Mouse (Mus musculus) kidney, adult 9 months (tissue): ENCODE measurements at regions not wholly inside any gene's neighbourhood (a gene's known extent, or its start where the extent isn't known, plus 50 kb on each side); places are given as distances from the start of the nearest gene placed in this dataset.

Experiments used
- DNase-seq: peaks from one replicate; pipeline ENCODE4 v3.0.0; 2022

DNA sequence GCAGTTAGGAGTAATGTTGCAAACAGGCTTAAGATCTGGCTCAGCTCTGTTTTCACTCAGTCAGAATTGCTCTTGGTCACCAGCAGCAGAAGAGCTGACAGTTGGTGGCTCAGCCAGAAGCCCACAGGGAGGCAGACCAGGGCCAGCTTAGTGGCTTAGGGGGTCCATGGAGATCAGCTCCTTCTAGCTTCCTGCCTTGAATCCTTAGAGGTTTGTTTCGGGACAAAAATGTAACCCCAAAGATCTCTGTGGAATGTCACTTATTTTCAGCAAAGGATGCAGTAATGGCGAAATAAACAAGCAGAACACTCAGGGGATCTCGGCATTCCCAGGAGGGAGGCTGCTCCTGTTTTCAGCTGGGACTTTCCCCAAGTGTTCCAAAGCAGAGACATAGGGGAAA lies 247.8 kb downstream of the 1500009L16Rik start:
- DNase-seq = peak; percentile 35

DNA sequence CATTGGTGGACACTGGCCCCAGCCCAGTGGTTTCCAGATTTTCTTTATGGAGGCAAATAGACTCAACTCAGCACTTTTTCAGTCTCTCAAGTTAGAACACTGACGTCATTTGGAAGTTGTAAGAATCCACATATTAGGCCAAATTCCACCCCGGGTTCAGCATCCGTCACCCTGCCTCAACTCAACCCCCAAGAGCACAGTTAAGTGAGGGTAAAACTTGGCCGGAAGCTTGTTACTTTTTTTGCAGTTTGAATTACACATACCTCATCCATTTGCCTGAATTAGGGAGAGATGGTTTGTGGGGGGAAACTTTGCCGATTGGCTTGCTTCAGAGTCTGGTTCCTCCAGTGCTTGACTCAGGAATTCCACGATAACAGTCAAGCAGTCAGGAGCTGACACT lies 251.9 kb downstream of the 1500009L16Rik start:
- peak; percentile 30 for DNase-seq

DNA sequence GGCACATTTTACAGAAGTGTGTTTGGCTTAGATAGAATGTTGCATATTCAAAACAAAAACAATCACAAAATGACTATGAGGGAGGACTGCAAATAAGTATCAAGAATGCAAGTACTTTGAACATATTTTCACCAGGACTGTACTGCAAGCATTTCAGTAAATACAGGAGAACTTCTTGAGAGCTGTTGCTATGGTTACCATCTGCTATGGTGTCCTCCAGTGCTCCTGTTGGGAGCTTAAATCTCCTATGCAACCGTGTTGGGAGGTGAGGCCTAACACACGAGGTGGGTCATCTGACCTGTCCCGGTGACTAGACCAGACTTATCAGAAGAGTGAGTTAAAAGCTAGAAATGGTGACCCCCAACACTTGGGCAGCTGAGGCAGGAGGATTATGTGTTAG lies 253.9 kb downstream of the 1500009L16Rik start:
- DNase-seq = no peak

DNA sequence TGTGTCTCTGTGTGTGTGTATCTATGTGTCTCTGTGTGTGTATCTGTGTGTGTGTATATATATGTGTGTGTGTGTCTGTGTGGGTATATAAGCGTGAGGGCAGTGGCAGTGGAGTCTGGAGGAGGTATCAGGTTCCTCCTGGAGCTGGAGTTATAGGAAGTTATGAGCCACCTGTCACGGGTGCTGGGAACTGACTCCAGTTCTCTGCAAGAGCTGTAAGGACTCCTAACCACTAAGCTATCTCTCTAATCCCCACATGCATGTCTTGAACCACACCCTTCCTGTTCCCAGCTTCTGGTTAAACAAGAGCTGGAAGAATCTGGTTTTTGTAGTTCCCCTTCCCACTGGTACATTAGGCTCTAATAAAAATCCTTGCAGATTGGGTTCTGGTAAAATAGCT lies 257.3 kb downstream of the 1500009L16Rik start:
- DNase-seq = no peak

DNA sequence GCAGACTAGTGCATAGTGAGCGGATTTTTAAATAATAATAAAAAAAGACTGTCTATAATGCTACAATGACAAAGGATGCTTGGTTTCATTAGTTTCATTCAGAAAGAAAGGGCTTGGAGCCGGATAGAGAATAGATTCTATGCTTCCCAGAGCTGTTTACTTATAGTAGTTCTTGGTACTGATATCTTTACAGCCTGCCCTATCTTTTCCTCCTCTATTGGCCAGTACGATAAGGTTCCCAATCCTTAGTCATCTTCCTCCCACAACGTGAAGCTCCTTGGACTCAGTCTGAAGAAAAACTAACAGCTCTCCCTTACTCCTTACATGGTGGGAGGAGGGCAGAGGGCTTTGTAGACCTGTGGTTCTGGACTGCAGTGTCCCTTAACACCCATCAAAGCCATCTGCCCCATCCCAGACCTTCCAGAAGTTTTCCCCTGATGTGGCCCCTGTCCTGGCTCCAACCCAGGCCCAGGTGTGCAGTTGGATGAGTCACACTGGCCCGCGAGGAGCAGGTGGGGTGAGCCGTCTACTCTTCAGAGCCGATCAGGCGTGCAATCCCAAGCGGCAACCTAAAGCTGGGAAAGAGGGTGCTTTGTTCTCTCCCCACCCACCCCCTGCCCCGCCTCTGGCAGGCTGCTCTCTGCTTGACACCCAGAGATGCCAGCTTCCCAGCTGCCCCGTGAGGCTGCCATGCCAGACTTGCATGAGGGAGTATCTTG lies 262.2 kb downstream of the 1500009L16Rik start:
- no peak for DNase-seq

DNA sequence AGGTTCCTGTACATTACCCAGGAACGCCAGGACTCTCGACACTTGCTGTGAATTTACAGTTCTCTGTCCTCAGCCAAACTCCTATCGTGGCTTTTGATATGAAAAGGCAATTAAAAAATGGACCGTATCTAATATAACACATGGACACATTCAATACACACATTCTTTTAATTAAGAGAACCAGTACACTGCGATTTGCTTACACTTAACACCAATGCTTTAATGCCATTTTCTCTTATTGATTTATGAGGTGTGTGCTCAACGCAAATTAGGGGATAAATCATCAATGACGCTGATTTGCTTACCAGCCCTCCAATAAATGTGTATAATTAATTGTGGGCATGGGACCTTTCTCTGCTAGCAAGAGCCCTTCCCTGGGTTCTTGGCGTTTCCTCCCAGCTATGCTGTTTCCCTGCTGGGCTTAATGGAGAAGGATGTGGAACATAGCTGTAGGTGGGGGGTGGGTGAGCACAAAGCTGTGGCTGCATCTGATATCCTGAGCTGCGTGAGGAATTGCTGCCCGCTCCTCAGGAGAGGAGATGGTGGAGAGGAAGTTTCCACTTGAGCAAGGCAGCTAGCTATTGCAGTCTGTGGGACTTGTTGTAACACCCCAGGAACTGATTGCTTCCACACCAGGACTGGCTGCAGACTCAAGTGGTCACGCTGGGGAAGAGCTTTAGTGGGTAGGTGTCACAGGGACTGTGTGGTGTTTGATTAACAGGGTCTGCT lies 270.1 kb downstream of the 1500009L16Rik start:
- DNase-seq = no peak

DNA sequence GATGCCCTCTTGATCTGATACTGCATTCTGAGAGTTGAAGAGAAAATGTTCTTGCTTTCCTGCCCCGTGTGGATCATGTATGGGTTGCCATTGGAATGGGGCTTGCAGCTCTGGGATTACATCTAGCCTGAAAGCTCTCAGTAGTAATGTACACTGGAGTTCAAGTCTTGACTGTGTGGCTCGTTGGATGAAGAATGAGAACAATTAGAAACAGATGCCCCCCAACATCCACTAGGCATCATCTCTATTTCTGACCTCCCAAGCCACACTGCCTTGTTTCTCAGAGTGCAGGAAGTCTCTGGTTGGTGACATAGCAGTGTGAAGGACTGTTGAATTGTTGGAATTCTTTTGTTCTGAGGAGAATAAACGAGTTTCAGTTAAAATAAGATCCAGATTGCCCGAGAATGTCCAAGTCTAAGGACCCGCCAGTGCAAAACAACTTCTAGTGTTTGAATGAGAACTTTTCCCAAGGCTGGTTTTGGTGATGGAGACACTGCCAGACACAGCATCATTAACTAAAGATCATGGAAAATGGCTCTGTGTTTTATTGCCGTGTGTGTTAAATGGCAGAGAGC lies 272.4 kb downstream of the 1500009L16Rik start:
- DNase-seq = no peak

DNA sequence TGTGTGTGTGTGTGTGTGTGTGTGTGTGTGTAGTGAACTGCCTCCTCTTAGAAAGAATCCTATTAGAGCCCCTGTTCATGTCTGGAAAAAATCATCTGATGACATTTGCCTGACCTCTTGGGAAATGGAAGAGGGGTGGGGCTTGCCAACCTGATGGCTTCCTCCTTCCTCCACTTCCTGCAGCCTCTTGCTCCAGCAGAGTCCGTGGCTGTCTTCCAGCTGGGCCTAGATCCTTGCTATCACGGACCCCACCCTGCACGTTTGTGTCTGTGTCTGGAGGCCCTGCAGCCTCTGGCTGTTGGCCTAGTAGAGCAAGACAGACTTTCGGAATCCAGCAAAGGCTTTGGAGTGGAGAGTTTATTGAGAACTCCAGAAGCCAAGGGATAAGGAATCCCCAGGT lies 273.2 kb downstream of the 1500009L16Rik start:
- peak; percentile 86 for DNase-seq

DNA sequence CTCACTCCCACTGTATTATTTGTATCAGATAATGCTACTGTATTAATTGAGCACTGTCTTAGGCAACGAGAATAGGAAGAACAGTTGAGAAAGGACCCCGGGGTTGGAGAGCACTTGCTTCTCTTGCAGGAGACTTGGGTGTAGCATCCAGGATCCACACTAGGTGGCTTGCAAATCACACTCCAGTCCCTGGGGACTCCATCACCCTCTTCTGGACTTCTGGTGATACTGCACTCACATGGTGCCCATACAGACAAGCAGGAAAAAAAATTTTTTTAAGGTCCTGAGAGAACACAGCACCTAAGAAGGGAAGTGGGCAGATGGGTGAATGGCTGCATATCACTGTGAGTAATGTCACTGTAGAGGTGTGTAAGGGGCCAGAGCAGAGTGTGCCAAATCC lies 273.8 kb downstream of the 1500009L16Rik start:
- DNase-seq = no peak

DNA sequence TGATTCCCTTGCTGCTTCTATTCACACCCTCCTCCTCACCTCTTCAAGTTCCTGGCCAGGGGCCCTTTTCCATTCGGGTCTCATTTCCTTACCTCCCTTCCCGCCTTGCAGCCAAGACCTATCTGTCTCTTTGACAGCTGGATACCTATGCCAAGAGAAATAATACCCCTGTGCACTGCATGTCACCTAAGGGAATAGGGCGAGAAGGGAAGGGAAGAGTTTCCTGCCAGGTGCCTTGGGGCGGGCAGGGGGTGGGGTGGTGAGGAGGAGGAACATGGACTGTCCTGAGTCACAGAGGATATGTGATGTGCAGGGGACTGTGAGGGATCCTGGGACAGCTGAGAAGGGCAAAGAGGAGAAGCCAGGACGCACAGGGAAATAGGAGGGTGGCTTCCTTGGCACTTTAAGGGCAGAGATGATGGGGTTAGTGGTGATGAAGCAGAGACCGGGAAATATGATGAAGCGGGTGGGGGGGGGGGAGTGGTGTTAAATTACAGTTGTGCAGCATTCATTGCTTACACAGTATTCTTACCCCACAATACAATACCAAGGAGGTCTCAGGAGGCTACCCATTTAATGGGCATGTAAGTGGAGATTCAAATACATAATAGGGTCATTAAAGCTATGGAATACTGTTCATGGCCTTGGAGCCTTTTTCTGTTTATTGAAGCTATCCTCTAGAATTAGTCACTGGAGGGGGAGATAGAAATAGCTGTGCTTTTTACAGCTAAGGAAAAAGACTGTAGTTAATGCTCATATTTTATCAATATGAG lies 278.0 kb downstream of the 1500009L16Rik start:
- peak; percentile 72 for DNase-seq

DNA sequence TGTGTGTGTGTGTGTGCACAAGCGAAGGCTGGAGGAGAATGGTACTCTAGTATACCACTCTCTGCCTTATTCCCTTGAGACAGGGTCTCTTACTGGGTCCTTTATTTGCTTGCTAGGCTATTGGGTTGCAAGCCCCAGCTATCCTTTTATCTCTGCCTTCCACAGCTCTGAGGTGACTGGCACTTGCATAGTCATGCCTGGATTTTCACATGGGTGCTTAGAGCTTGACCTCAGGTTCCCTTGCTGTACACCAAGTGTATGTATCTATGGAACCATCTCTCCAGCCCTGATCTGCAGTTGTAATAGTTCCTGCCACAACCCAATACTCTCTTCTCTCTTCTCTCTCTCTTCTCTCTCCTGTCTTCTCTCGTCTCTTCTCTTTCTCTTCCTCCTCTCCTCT lies 280.1 kb downstream of the 1500009L16Rik start:
- DNase-seq = no peak

DNA sequence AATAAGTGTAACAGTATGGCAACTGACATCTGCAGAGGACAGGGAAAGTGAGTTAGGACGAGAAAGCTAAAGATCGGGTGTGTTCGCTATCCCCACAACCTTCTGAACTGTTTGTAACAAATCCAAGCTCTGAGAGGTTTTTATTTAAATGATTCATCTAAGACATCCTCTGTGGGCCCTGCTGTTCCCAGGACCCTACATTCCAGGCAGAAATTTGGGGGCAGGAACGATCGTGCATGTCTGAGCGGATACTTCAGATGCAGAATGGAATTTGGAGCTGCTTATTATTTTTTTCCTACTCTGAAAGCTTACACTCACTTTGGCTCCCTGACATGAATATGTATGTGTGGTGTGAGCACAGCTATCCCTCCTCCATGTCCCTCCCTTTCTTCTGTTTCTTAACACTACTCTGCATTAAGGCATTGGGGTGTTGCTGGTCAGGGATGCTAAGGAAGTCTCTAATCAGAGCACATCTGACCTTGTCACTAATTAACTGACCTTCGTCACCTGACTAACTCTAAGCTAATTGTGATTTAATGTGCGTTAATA lies 281.0 kb downstream of the 1500009L16Rik start:
- DNase-seq = no peak

DNA sequence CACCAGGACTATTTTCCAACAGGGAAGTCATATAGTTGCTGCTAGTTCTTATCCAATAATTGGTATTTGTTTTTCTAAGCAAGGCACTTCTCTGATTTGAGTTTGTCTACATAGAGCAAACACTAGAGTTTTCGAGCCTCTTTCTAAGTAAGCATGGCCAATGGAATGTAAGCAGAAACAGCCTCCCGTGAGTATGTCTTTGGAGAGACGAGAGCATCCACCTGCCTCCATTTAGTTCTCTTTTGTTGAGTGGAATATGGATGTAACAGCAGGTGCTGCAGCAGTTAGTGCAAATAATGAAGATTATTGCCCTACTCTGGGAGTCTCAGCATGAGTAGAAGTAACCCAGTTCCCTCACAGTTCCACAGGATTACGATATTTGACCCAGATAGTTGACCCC lies 286.3 kb downstream of the 1500009L16Rik start:
- DNase-seq = no peak

DNA sequence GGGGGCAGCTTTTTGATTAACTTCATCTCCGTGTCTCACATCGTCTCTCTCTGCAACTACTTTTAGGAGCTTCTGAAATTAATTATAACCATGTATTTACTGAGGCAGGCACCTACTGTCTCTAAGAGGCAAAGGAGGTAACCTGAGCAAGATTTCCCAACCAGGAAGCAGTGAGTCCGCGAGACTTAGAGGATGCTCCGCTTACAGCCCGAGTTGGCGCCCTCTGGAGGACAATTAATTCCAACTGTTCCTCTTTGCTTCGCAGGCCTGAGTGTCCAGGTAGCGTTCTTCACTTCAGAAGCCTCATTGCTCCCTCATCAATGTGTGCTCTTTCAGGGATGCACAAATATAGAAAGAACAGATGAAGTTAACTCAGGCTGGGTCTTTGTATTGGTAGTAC lies 296.7 kb downstream of the 1500009L16Rik start:
- peak; percentile 63 for DNase-seq

DNA sequence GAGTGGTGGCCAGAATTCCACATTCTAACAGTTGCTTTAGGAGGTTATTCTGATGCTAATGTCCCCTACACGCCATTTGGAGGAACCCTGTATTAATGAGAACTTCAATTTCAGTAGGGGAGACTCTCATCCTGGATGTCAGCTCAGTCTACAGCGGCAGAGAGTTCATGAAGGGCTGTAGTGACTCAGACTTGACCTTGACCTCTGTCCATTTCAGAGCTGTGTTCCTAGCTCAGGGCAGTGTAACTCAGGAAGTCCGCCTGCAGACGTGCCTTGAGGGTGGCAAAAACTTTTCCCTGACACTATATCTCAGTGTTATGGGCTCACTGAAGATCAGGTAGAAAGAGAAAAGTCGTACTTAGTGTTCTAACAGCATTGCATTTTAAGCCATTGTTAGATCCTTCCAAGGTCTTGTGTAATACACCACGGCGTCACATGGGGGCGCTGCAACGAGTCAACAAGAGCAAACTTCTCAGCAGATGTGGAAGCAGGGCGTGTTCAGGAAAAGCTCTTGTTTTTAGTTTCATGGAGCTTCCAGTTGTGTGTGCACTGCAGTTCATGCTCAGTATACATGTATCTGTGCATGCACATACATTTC lies 297.5 kb downstream of the 1500009L16Rik start:
- peak; percentile 66 for DNase-seq

DNA sequence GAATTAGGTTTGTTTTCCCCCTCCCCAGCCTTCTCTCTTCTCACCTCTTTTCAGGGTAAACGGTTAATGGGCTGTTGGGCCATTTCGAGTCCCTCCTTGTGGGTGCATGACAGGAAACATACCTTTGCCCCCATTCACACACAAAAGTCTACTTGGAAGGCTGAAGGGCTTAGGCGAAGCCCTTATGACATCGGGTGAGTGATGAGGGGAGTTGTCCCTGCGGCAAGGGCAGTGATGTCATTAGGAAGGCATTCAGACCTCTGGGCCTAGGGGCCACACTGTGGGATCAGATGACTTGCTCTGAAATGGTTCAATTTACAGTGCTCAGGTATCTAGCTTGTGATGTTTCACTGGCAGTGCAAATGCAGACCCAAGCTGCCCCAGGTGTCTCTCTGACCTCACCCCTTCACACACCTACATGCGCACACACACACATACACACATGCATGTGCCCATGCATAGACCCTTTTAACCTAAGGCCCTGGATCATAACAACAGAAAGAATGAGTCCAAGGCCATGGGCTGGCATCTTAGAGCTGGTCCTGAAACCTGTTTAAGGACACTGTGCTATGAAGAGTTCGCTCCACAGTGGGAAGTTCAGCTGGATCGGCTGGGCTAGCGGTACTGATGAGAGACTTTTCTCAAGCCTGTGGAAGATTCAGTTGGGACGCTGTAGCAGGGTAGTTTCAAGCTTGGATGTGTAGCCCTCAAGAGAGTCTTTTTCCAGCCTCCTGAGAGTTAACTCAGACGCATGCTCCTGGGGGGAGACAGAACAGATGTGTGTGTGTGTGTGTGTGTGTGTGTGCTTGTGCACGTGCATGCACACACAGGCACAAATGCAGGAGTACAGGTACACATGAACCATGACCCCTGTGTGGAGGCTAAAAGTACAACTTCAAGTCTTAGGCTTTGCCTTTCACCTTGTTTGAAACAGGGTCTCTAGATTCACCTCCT lies 298.8 kb downstream of the 1500009L16Rik start:
- DNase-seq = no peak

DNA sequence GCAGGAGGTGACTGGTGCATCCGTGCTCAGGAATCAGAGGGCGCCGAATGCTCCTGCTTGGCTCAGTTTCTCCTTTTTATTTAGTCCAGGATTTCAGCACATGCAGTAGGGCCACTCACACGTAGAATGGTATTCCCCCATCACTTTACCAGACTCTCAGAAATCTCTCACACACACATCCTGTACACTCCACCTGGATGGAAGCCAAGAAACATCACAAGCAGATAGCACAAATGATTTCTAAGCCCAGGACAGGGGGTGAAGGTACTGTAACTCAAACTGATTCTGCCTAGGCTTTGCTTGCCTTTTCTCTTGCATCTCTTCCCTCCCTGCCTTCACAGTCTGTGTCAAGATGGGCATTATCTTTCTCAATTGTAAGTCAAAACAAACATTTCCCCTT lies 301.6 kb downstream of the 1500009L16Rik start:
- peak; percentile 41 for DNase-seq

DNA sequence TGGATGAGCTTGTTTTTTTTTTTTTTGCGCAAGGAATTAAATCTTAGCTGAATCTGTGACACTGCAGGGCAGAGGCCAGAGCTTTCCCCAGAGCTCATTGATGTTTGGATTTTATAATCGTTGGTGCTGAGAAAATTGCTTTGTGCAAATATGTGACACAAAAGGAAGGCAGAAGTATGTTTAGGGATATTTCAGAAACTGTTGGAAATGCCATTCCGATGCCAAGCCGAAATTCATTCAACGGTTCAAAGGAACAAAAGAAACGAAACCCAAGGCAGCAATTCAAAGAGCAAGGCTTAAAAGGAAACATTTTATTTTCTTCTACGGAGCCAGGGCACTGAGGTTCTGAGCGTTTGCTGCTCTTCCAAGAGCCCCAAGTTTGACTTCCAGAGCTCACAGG lies 302.2 kb downstream of the 1500009L16Rik start:
- peak; percentile 47 for DNase-seq

DNA sequence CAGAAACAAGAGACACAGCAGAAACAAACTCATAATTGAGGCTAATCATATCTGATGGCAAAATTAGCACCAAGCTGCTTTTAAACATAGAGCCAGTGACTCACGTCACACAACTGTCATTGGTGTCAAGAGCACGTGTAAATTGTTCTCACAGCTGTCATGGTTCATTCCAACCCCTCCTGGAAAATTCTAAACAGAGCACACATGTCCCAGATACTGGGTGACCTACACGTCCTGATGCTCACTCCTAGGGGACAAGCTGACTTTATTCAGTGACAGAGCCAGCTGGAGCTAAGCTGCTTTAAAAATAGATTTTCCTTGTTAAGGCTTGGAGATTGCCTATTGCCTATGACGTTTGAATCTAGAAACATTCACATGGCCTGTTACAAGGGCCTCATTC lies 304.1 kb downstream of the 1500009L16Rik start:
- no peak for DNase-seq

DNA sequence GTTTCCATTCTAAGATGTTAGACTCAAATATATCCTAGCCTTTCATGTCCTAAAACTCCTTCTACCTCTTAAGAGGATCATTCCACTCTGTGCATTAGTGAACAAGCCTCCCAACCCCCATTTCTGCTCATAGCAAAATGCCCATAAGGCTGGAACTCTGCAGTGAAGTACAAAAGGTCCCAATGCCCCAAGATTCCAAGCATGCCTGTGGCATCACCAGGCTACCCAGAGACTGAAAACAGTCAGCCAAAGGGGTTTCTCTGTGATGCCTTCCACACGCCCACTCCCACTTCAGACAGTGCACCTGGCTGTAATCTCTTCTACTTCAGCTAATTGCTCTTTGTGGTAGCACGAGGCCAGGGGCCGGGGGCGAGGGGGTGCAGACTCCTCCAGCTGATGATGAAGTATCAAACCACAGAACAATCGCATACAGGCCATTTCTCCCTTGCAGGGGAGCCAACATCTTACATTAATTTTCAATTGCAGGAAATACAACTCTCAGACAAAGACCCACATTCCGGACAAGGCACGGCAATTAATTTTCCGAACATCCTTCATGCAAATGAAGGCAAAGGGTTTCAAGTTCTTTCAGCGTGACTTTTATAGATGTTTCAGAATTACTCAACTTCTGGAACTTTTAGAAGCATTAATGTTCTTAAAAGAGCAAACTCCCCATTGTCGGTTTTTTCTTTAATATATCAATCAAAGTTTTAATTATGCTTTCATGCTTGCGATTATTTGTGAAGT lies 313.6 kb downstream of the 1500009L16Rik start:
- peak; percentile 31 for DNase-seq

DNA sequence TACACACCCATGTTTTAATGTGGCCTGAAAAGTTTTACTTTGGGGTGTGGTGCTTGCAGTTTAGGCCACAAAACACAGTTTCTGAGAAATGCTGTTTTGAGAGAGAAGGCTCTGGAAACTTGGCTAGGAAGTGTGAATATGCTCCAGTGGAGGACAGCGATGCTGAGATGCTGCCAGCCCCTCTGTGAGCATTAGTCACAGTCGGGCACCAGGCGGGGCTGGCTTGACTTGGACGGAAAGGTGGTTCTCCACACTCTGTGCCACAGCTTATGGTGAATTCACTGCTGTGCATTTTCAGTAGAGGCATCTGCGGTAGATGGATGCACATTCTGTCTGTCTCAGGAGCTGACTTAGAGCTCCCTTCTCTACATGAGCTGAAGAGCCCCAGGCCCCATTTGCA lies 326.0 kb downstream of the 1500009L16Rik start:
- DNase-seq = no peak
